Mouse (Mus musculus) skeletal muscle tissue, adult 2 months (tissue): ENCODE results near the gene Reps1.

Experiments
- DNase-seq: peaks from one replicate; pipeline ENCODE4 v3.0.0-alpha.2; 2012; ENCODE audit warnings: low read depth, low spot score

Gene Reps1

DNA sequence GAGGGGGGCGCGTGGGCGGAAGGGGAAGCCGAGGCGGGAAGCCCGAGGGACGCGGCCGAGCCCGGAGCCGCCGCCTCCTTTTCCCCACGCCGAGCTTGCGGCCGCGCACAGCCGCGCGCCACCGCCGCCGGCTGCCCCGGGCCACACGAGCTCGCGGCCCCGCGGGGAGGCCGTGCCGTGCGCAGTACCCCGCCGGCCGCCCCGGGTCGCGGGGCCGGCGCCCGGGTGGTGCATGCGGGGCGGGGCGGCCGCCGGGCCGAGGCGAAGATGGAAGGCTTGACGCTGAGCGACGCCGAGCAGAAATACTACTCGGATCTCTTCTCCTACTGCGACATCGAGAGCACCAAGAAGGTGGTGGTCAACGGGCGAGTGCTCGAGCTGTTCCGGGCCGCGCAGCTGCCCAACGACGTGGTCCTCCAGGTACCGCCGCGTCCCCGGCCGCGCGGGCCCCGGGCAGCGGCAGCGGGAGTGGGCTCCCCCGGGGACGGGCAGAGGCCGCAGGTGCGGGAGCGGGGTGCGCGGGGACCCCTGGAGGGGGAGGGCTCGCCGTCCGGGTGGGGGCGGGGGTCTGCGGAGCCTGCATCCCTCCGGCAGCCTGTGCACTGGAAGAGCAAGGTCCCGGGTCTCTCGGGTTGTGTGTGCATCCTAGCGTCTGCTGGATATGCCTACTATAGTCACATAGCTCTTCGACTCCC, at the start of gene Reps1:
Gene Reps1 (plus strand): TSS at position 166 of the 695 bp plus-strand sequence.
- no peak for DNase-seq

GRCm38 (mm10) chr10:18006756-18007155, 48.9 kb upstream of the Reps1 start:
- DNase-seq, result peak; percentile 16

- DNase-seq, result no peak
Measured at GRCm38 (mm10) chr10:18007243-18007642, 48.4 kb upstream of the Reps1 start.

- no peak for DNase-seq
Measured at GRCm38 (mm10) chr10:18008118-18008517, 47.5 kb upstream of the Reps1 start.

- no peak for DNase-seq
Measured at GRCm38 (mm10) chr10:18009744-18010143, 45.9 kb upstream of the Reps1 start.

- DNase-seq, result no peak
Measured at GRCm38 (mm10) chr10:18011761-18012160, 43.9 kb upstream of the Reps1 start.

- no peak for DNase-seq
Measured at GRCm38 (mm10) chr10:18020443-18020842, 35.2 kb upstream of the Reps1 start.

GRCm38 (mm10) chr10:18020846-18021245, 34.8 kb upstream of the Reps1 start:
- DNase-seq, result no peak

DNA sequence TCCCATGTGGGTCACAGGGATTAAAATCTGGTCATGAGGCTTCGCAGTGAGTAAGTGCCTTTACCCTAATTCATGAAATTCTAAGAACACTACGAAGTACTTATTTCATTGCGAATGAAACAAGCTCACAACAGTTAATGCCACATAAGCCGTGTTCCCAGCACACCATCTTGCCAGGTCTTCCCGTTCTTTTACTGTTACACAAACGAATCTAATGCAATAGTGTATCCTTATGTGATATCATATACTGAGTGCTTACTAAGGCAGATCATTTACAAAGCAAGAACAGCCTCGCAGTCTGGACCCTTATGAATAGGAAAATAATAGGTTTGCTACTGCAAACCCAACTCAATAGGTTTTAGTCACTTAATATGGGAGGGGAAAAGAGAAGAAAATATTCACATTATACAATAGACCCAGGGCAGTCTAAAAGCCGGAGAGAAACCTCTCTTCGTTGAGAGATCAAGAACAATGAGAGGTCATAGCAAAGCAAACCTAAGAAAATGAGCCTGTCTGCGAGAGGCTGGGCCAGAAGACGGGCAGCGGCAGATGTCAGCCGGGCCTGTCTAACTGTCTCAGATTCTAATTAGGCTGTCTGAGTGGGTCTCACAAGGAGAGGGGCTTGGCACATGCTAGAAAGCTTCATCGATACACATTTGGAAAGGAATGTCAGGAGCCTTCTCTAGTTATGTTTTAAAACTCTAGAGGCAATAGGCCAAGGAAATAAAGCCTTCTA, 33.9 kb upstream of the Reps1 start:
- no peak for DNase-seq

- peak; percentile 36 for DNase-seq
Measured at GRCm38 (mm10) chr10:18022312-18022711, 33.3 kb upstream of the Reps1 start.

- peak; percentile 40 for DNase-seq
Measured at GRCm38 (mm10) chr10:18022741-18023347, 32.8 kb upstream of the Reps1 start, which contains the start of gene Abracl. Gene Abracl (minus strand): TSS chr10:18023288.

- no peak for DNase-seq
Measured at GRCm38 (mm10) chr10:18034408-18034807, 21.3 kb upstream of the Reps1 start.

DNA sequence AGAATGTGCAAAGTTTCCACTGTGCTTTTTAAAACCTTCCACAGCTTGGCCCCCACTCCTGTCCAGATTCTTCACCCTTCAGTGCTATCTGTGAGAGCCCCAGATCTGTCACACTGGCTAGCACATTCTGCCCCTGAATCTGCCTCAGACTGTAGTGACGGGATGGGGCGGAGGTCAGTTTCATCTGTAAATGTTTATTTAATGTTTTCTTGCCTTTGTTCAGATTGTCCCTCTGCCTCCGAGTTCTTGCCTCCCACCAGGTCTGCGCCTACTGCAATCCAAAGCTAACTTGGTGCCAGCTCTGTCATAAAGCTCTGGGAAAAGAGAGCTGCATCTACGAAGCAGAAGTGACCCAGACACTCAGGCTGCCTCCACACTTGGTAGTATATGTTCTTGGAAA, 18.8 kb upstream of the Reps1 start:
- DNase-seq, result no peak

- DNase-seq, result no peak
Measured at GRCm38 (mm10) chr10:18046380-18046779, 9.3 kb upstream of the Reps1 start.

- no peak for DNase-seq
Measured at GRCm38 (mm10) chr10:18047380-18048146, 8.1 kb upstream of the Reps1 start.

- DNase-seq, result peak; percentile 73
Measured at GRCm38 (mm10) chr10:18055009-18055695, 509 bp upstream of the Reps1 start.

- DNase-seq, result no peak
Measured at GRCm38 (mm10) chr10:18056391-18056745, 707 bp downstream of the Reps1 start.

- no peak for DNase-seq
Measured at GRCm38 (mm10) chr10:18058681-18059338, 3.1 kb downstream of the Reps1 start.

- no peak for DNase-seq
Measured at GRCm38 (mm10) chr10:18059807-18060206, 4.1 kb downstream of the Reps1 start.

DNA sequence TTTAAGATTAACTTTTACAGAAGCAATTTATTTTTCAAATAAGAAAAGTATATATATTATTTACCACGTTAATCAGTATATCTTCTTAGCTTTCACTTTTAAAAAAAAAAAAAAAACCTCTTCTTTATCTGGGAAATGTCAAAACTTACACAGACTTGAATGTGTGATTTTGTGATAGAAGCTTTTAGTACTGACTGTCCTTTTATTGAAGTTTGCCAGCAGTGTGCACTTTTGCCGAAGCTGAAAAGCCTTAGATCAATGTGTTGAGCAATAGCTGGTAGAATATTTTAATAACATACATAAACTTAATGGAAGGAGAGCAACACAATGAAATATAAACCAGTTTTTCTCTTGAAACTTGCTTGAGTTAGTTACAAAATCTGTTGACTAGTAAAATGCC, 5.1 kb downstream of the Reps1 start:
- no peak for DNase-seq

DNA sequence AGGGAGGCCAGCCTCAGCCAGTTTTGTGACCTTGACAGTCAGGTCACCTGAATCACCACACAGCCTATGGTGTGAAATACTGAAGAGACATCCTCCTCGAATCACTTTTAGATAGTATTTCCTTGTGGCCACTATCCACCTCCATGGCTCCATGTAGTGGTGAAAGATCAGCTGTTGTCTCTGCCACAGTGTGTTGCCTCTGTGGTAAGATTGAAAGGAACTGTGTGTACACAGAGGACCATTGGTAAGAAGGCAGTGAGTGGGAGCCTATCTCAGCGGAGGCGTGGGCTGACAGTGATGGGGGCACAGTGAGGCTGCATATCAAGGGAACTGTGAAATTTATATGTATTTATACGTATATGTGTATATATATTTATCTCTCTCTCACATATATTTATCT, 5.9 kb downstream of the Reps1 start:
- no peak for DNase-seq
